Mouse (Mus musculus): ENCODE measurements around the gene Rps12. TPM values are rescaled to one million over a fixed set of nuclear protein-coding genes. Genes with fewer than 3 reads are reported as not detected.

Gene Rps12
- polyA plus RNA-seq, 1 experiment from 2014 or later: 126 TPM

GRCm38 (mm10) chr10:23811635-23812437 is 24.8 kb upstream of the Rps12 start:
- no peak for ATAC-seq (replicated peaks; ENCODE audit: insufficient number of reproducible peaks, low FRiP score, low TSS enrichment, low read depth)

GRCm38 (mm10) chr10:23806201-23806600 is 19.1 kb upstream of the Rps12 start:
- 37% methylated on average over 4 of the region's 4 CpGs for WGBS
- no peaks in the 10 kb centered on the region for H3K4me1 ChIP-seq (ENCODE audit: control insufficient read depth, insufficient read depth, low read length)
- no peak overlapping the region for H3K27ac ChIP-seq (replicated peaks; ENCODE audit: low read depth, low read length)
- H3K9me3 ChIP-seq (replicated peaks; ENCODE audit: control insufficient read depth, low read length): no peaks in the 10 kb centered on the region
- H3K27me3 ChIP-seq (ENCODE audit: control insufficient read depth, insufficient read depth, low read length): no peaks in the 10 kb centered on the region
- no peaks in the 10 kb centered on the region for H3K36me3 ChIP-seq (replicated peaks; ENCODE audit: control insufficient read depth, insufficient read depth, low read depth, low read length)
- ATAC-seq (replicated peaks; ENCODE audit: insufficient number of reproducible peaks, low FRiP score, low TSS enrichment, low read depth) (no peak), DNase-seq (ENCODE audit: low spot score) (no peak)
- no peak overlapping the region for H3K4me2 ChIP-seq (ENCODE audit: low read depth, low read length)
- H3K4me3 ChIP-seq (ENCODE audit: low read depth, low read length): no peak overlapping the region
- no peak overlapping the region for H3K9ac ChIP-seq (replicated peaks; ENCODE audit: low read length)

More at GRCm38 (mm10) chr10:23811635-23812437, 24.8 kb upstream of the Rps12 start:
- Histone ChIP-seq H3K27ac (replicated peaks; ENCODE audit: low read depth, low read length) (no peak overlapping the region), H3K4me1 (ENCODE audit: control insufficient read depth, insufficient read depth, low read length) (no peaks in the 10 kb centered on the region), H3K4me2 (ENCODE audit: low read depth, low read length) (no peak overlapping the region), H3K9ac (replicated peaks; ENCODE audit: low read length) (no peak overlapping the region), H3K27me3 (ENCODE audit: control insufficient read depth, insufficient read depth, low read length) (no peaks in the 10 kb centered on the region), H3K4me3 (ENCODE audit: low read depth, low read length) (no peak overlapping the region), H3K36me3 (replicated peaks; ENCODE audit: control insufficient read depth, insufficient read depth, low read depth, low read length) (no peaks in the 10 kb centered on the region), H3K9me3 (replicated peaks; ENCODE audit: control insufficient read depth, low read length) (no peaks in the 10 kb centered on the region)
- 76% methylated on average over 9 of the region's 12 CpGs for WGBS
- DNase-seq (ENCODE audit: low spot score): peak; percentile 75

GRCm38 (mm10) chr10:23804665-23805064 is 17.6 kb upstream of the Rps12 start:
- WGBS: 73% methylated on average over 3 of the region's 3 CpGs
- no peaks in the 10 kb centered on the region for H3K4me1 ChIP-seq (ENCODE audit: control insufficient read depth, insufficient read depth, low read length)

GRCm38 (mm10) chr10:23802911-23803310 is 15.8 kb upstream of the Rps12 start:
- Histone ChIP-seq H3K4me1 (ENCODE audit: control insufficient read depth, insufficient read depth, low read length) (no peaks in the 10 kb centered on the region), H3K36me3 (replicated peaks; ENCODE audit: control insufficient read depth, insufficient read depth, low read depth, low read length) (no peaks in the 10 kb centered on the region), H3K9ac (replicated peaks; ENCODE audit: low read length) (no peak overlapping the region), H3K27me3 (ENCODE audit: control insufficient read depth, insufficient read depth, low read length) (no peaks in the 10 kb centered on the region), H3K9me3 (replicated peaks; ENCODE audit: control insufficient read depth, low read length) (no peaks in the 10 kb centered on the region), H3K4me2 (ENCODE audit: low read depth, low read length) (no peak overlapping the region), H3K27ac (replicated peaks; ENCODE audit: low read depth, low read length) (no peak overlapping the region), H3K4me3 (ENCODE audit: low read depth, low read length) (no peak overlapping the region)
- ATAC-seq (replicated peaks; ENCODE audit: insufficient number of reproducible peaks, low FRiP score, low TSS enrichment, low read depth) (no peak), DNase-seq (ENCODE audit: low spot score) (no peak)
- 70% methylated on average over 3 of the region's 3 CpGs for WGBS

More at GRCm38 (mm10) chr10:23804665-23805064, 17.6 kb upstream of the Rps12 start:
- Histone ChIP-seq H3K9me3 (replicated peaks; ENCODE audit: control insufficient read depth, low read length) (no peaks in the 10 kb centered on the region), H3K9ac (replicated peaks; ENCODE audit: low read length) (no peak overlapping the region), H3K4me2 (ENCODE audit: low read depth, low read length) (no peak overlapping the region), H3K27ac (replicated peaks; ENCODE audit: low read depth, low read length) (no peak overlapping the region), H3K36me3 (replicated peaks; ENCODE audit: control insufficient read depth, insufficient read depth, low read depth, low read length) (no peaks in the 10 kb centered on the region), H3K27me3 (ENCODE audit: control insufficient read depth, insufficient read depth, low read length) (no peaks in the 10 kb centered on the region), H3K4me3 (ENCODE audit: low read depth, low read length) (no peak overlapping the region)
- no peak for DNase-seq (ENCODE audit: low spot score)
- no peak for ATAC-seq (replicated peaks; ENCODE audit: insufficient number of reproducible peaks, low FRiP score, low TSS enrichment, low read depth)

GRCm38 (mm10) chr10:23799933-23800332 is 12.9 kb upstream of the Rps12 start:
- Histone ChIP-seq H3K4me3 (ENCODE audit: low read depth, low read length) (no peak overlapping the region), H3K36me3 (replicated peaks; ENCODE audit: control insufficient read depth, insufficient read depth, low read depth, low read length) (no peaks in the 10 kb centered on the region), H3K4me2 (ENCODE audit: low read depth, low read length) (no peak overlapping the region), H3K9ac (replicated peaks; ENCODE audit: low read length) (no peak overlapping the region), H3K9me3 (replicated peaks; ENCODE audit: control insufficient read depth, low read length) (no peaks in the 10 kb centered on the region), H3K27ac (replicated peaks; ENCODE audit: low read depth, low read length) (no peak overlapping the region), H3K27me3 (ENCODE audit: control insufficient read depth, insufficient read depth, low read length) (no peaks in the 10 kb centered on the region), H3K4me1 (ENCODE audit: control insufficient read depth, insufficient read depth, low read length) (no peaks in the 10 kb centered on the region)
- WGBS: 29% methylated on average over 3 of the region's 3 CpGs
- DNase-seq (ENCODE audit: low spot score): no peak
- no peak for ATAC-seq (replicated peaks; ENCODE audit: insufficient number of reproducible peaks, low FRiP score, low TSS enrichment, low read depth)

GRCm38 (mm10) chr10:23798142-23798541 is 11.1 kb upstream of the Rps12 start:
- no peak overlapping the region for H3K4me3 ChIP-seq (ENCODE audit: low read depth, low read length)

GRCm38 (mm10) chr10:23797606-23798005 is 10.5 kb upstream of the Rps12 start:
- Histone ChIP-seq H3K4me1 (ENCODE audit: control insufficient read depth, insufficient read depth, low read length) (no peaks in the 10 kb centered on the region), H3K4me3 (ENCODE audit: low read depth, low read length) (no peak overlapping the region; the same call in 1 of the 2 replicates), H3K36me3 (replicated peaks; ENCODE audit: control insufficient read depth, insufficient read depth, low read depth, low read length) (no peaks in the 10 kb centered on the region), H3K4me2 (ENCODE audit: low read depth, low read length) (peak overlapping the region; percentile 81; the same call in 1 of the 2 replicates), H3K9me3 (replicated peaks; ENCODE audit: control insufficient read depth, low read length) (no peaks in the 10 kb centered on the region), H3K9ac (replicated peaks; ENCODE audit: low read length) (no peak overlapping the region), H3K27ac (replicated peaks; ENCODE audit: low read depth, low read length) (no peak overlapping the region), H3K27me3 (ENCODE audit: control insufficient read depth, insufficient read depth, low read length) (no peaks in the 10 kb centered on the region)
- DNase-seq (ENCODE audit: low spot score) (no peak), ATAC-seq (replicated peaks; ENCODE audit: insufficient number of reproducible peaks, low FRiP score, low TSS enrichment, low read depth) (no peak)
- WGBS: 12% methylated on average over 3 of the region's 3 CpGs

More at GRCm38 (mm10) chr10:23798142-23798541, 11.1 kb upstream of the Rps12 start:
- WGBS: 71% methylated on average over 1 of the region's 1 CpGs
- no peak overlapping the region; the same call in 1 of the 2 replicates for H3K4me2 ChIP-seq (ENCODE audit: low read depth, low read length)
- H3K36me3 ChIP-seq (replicated peaks; ENCODE audit: control insufficient read depth, insufficient read depth, low read depth, low read length): no peaks in the 10 kb centered on the region
- H3K9ac ChIP-seq (replicated peaks; ENCODE audit: low read length): no peak overlapping the region
- no peaks in the 10 kb centered on the region for H3K4me1 ChIP-seq (ENCODE audit: control insufficient read depth, insufficient read depth, low read length)
- no peak for DNase-seq (ENCODE audit: low spot score)
- H3K27me3 ChIP-seq (ENCODE audit: control insufficient read depth, insufficient read depth, low read length): no peaks in the 10 kb centered on the region
- H3K9me3 ChIP-seq (replicated peaks; ENCODE audit: control insufficient read depth, low read length): no peaks in the 10 kb centered on the region
- ATAC-seq (replicated peaks; ENCODE audit: insufficient number of reproducible peaks, low FRiP score, low TSS enrichment, low read depth): no peak
- no peak overlapping the region for H3K27ac ChIP-seq (replicated peaks; ENCODE audit: low read depth, low read length)
